Mouse (Mus musculus) cerebellum, adult 11 months (tissue): ENCODE measurements at regions not wholly inside any gene's neighbourhood (a gene's known extent, or its start where the extent isn't known, plus 50 kb on each side); places are given as distances from the start of the nearest gene placed in this dataset.

Experiments used
- DNase-seq: peaks from one replicate; pipeline ENCODE4 v3.0.0; 2022

GRCm38 (mm10) chr5:18080761-18081160 lies 118.4 kb downstream of the Gnat3 start:
- no peak for DNase-seq

- DNase-seq, result no peak
Measured at GRCm38 (mm10) chr5:18082219-18082618, 119.9 kb downstream of the Gnat3 start.

- DNase-seq, result no peak
Measured at GRCm38 (mm10) chr5:18083789-18084188, 121.4 kb downstream of the Gnat3 start.

- DNase-seq, result no peak
Measured at GRCm38 (mm10) chr5:18085456-18085855, 123.1 kb downstream of the Gnat3 start.

- DNase-seq, result peak; percentile 43
Measured at GRCm38 (mm10) chr5:18087919-18088445, 125.6 kb downstream of the Gnat3 start.

GRCm38 (mm10) chr5:18089956-18090355 lies 127.6 kb downstream of the Gnat3 start:
- DNase-seq, result no peak

GRCm38 (mm10) chr5:18114905-18115689 lies 152.7 kb downstream of the Gnat3 start:
- DNase-seq, result no peak

- no peak for DNase-seq
Measured at GRCm38 (mm10) chr5:18135794-18136678, 173.7 kb downstream of the Gnat3 start.

- no peak for DNase-seq
Measured at GRCm38 (mm10) chr5:18137450-18138061, 175.2 kb downstream of the Gnat3 start.

- DNase-seq, result no peak
Measured at GRCm38 (mm10) chr5:18152241-18152640, 189.9 kb downstream of the Gnat3 start.

GRCm38 (mm10) chr5:18153703-18154102 lies 191.4 kb downstream of the Gnat3 start:
- DNase-seq, result no peak

GRCm38 (mm10) chr5:18163515-18163914 lies 196.6 kb downstream of the Gnai1 start:
- DNase-seq, result no peak

GRCm38 (mm10) chr5:18177810-18178209 lies 182.3 kb downstream of the Gnai1 start:
- DNase-seq, result no peak

- no peak for DNase-seq
Measured at GRCm38 (mm10) chr5:18211395-18212057, 148.6 kb downstream of the Gnai1 start.
